Mouse (Mus musculus) forebrain, embryonic 14.5 days (tissue): ENCODE results near the gene Nek5. TPM values are rescaled to one million over a fixed set of nuclear protein-coding genes. Genes with fewer than 3 reads are reported as not detected.
A peak's percentile ranks its signal among the peaks of the same experiment; 100 is the strongest.

Experiments
- ATAC-seq: fragments of 200-750 bp; cut with Nextera tagmentation; 2 replicates; pipeline ENCODE4 v1.8.0; 2017; ENCODE audit warnings: mild to moderate bottlenecking, moderate library complexity
- DNase-seq: peaks from one replicate; pipeline ENCODE4 v3.0.0-alpha.2; 2015; ENCODE audit warnings: low spot score
- H3K27ac ChIP-seq: fragments of 300-500 bp; sonication (generic); 2 replicates; pipeline ENCODE4 v1.5.1; 2014; ENCODE audit warnings: low read depth, mild to moderate bottlenecking, control low read depth, low read length, moderate library complexity
- H3K27me3 ChIP-seq: fragments of 300-500 bp; sonication (generic); replicated peaks from 2 replicates; pipeline ENCODE4 v1.6.1; 2014; ENCODE audit warnings: low read length, control low read depth, mixed read lengths; ENCODE audit not compliant: control insufficient read depth, insufficient read depth
- H3K36me3 ChIP-seq: fragments of 300-500 bp; sonication (generic); 2 replicates; pipeline ENCODE4 v1.6.1; 2014; ENCODE audit warnings: low read length, control low read depth; ENCODE audit not compliant: control insufficient read depth, insufficient read depth
- H3K4me1 ChIP-seq: fragments of 300-500 bp; sonication (generic); 2 replicates; pipeline ENCODE4 v1.6.1; 2014; ENCODE audit warnings: antibody characterized with exemption, low read length, control low read depth; ENCODE audit not compliant: control insufficient read depth, insufficient read depth
- H3K4me2 ChIP-seq: fragments of 300-500 bp; sonication (generic); 2 replicates; pipeline ENCODE4 v1.6.1; 2014; ENCODE audit warnings: mild to moderate bottlenecking, control low read depth, low read length
- H3K4me3 ChIP-seq: fragments of 300-500 bp; sonication (generic); 2 replicates; pipeline ENCODE4 v1.5.1; 2014; ENCODE audit warnings: low read depth, low read length, control low read depth
- H3K9ac ChIP-seq: fragments of 300-500 bp; sonication (generic); 2 replicates; pipeline ENCODE4 v1.6.1; 2014; ENCODE audit warnings: mild to moderate bottlenecking, low read length, control low read depth, moderate library complexity
- H3K9me3 ChIP-seq: fragments of 300-500 bp; sonication (generic); replicated peaks from 2 replicates; pipeline ENCODE4 v1.6.1; 2016; ENCODE audit warnings: low read length, control low read depth, mixed read lengths; ENCODE audit not compliant: control insufficient read depth
- WGBS: fragments of 180-500 bp; shearing (Covaris S2); extraction: QIAGEN DNeasy Blood & Tissue Kit; methylation state at CpG from one replicate; pipeline ENCODE4 v1.1.7; 2014; 5-methylcytosine and 5-hydroxymethylcytosine counted together
- polyA plus RNA-seq: library from polyadenylated mRNA; unstranded; fragments of >200 nt; fragmentation: Nextera tagmentation; extraction: Ambion mirVana; gene quantifications from 2 replicates; pipeline ENCODE4 v1.2.1, GENCODE M21; 2014

The Nek5 gene
- polyA plus RNA-seq, 1 experiment from 2014 or later = 0.65 TPM

DNA sequence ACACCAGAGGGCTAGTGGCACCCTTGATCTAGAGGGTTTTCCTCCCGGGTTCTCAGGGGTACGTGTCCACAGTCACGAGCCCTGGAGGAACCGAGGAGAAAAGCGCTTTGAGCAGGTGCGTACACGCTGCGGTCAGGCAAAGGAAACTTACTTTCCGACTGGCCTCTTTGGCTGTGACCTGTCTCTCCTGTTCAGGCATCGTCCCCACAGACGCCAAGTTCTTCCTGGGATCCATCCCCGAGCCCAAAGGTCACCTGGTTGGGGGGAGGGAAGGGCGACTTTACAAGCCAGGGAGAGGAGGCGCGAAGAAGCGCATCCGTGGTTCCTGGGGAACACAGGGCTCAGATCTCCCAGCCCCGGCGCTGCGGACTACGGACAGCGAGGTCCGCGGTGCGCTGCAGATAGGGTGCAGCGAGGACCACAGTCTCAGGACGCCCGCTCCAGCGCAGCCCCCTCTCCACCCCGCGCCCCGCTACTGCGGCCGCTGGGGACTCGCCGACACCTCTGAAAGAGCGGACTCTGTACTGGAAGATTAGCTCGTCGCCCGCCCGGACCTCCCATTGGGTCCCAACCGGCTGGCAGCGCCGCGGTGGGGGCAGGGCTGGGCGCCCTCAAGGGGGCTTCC, 64.9 kb downstream of the Nek5 start, which contains the start of gene Atp7b:
TSS of gene Atp7b (minus strand) at position 485 of the 625 bp plus-strand sequence.
- H3K4me3 ChIP-seq = peak within 1 kb of the TSS; percentile 58
- peak within 1 kb of the TSS; percentile 93 for H3K4me2 ChIP-seq
- DNase-seq = peak; percentile 31

DNA sequence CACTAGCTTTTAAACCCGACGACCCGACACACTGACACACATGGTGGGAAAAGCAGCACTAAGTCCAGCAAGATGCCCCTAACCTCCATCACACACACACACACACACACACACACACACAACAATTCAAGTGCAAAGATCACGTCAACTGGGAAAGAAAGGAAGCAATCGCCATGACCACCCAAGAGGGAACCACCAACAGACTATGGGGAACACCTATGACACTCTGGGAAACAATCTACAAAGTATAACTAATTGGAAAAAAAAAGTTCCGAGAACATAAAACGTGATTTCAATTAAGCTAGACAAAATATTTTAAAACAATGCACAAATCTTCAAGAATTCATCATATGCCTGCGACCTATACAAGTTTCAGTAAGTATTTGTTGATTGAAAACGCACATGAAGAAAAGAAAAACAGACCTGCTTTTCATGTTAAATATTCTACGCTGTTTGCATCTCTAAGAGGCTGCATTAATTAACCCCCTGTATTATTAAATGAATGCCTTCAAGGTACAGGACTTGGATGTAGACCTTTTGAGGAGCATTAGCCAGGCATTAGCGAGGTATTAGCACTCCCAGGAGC, 65.6 kb downstream of the Nek5 start:
- Histone ChIP-seq H3K9me3 (no peaks in the 10 kb centered on the region), H3K36me3 (peaks cover 5% of the 10 kb centered on the region), H3K4me1 (peaks cover 8% of the 10 kb centered on the region; the same call in 1 of the 2 replicates), H3K9ac (peak overlapping the region; percentile 73; the same call in 1 of the 2 replicates), H3K4me3 (peak overlapping the region; percentile 58), H3K4me2 (peak overlapping the region; percentile 93), H3K27ac (no peak overlapping the region), H3K27me3 (0 out of 2 replicates have a peak, but pooled peaks cover 2% of the 10 kb centered on the region)
- DNase-seq = no peak
- no peak for ATAC-seq
- 29% methylated on average over 11 of the region's 11 CpGs for WGBS

More for the DNA sequence above, 64.9 kb downstream of the Nek5 start, which contains the start of gene Atp7b:
- Histone ChIP-seq H3K4me1 (peaks cover 8% of the 10 kb centered on the region; the same call in 1 of the 2 replicates), H3K27ac (no peak within 1 kb of the TSS), H3K27me3 (0 out of 2 replicates have a peak, but pooled peaks cover 2% of the 10 kb centered on the region), H3K9me3 (no peaks in the 10 kb centered on the region), H3K36me3 (peaks cover 10% of the 10 kb centered on the region), H3K9ac (peak within 1 kb of the TSS; percentile 73)
- ATAC-seq = peak; percentile 91
- under 1% methylated on average over 46 of the region's 46 CpGs for WGBS

DNA sequence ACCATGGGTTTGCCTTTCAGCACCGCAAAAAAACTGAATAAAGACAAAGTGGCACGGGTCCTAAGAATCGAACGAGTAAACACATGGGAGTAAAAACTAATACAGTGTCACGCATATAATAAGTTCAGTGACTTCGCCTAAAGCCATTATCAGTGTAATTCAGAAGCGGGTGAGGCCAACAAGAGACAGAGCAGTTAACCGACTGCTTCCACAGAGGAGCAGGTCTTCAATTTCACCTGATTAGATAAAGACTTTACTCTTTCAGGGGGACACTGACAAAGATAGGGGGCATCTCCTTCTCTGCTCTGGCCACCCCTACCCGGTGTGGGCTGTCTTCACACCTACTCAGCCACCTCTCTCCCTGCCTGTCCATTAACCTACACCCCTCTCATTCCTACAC, 66.5 kb downstream of the Nek5 start:
- Histone ChIP-seq H3K4me1 (peaks cover 8% of the 10 kb centered on the region; the same call in 1 of the 2 replicates), H3K27ac (no peak overlapping the region), H3K4me3 (no peak overlapping the region), H3K4me2 (no peak overlapping the region), H3K27me3 (0 out of 2 replicates have a peak, but pooled peaks cover 2% of the 10 kb centered on the region), H3K36me3 (no peaks in the 10 kb centered on the region), H3K9ac (no peak overlapping the region), H3K9me3 (no peaks in the 10 kb centered on the region)
- ATAC-seq = no peak
- WGBS = 74% methylated on average over 9 of the region's 9 CpGs
- no peak for DNase-seq

DNA sequence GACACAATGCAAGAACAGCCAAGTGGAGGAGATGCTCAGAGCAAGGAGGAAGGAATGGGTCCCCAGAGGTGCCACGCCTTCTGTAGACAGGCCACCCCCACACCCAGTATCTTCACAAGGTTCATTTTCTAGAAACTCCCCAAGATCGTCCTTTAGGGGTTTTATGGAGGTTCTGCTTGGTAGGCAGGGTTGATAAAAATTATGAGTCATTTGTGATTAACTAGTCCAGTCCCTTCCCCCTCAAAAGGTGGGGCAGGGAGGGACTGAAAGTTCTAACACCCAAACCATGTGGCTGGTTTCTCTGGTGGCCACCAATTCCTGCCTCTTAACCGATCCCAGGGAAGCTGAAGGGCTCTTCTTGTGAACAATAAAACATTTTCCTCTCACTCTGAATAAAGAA, 68.0 kb downstream of the Nek5 start:
- WGBS = 73% methylated on average over 3 of the region's 3 CpGs
- Histone ChIP-seq H3K27ac (no peak overlapping the region), H3K4me3 (no peak overlapping the region), H3K9ac (no peak overlapping the region), H3K4me1 (peaks cover 8% of the 10 kb centered on the region; the same call in 1 of the 2 replicates), H3K27me3 (0 out of 2 replicates have a peak, but pooled peaks cover 2% of the 10 kb centered on the region), H3K9me3 (no peaks in the 10 kb centered on the region), H3K36me3 (no peaks in the 10 kb centered on the region), H3K4me2 (no peak overlapping the region)
- DNase-seq = no peak
- no peak for ATAC-seq

DNA sequence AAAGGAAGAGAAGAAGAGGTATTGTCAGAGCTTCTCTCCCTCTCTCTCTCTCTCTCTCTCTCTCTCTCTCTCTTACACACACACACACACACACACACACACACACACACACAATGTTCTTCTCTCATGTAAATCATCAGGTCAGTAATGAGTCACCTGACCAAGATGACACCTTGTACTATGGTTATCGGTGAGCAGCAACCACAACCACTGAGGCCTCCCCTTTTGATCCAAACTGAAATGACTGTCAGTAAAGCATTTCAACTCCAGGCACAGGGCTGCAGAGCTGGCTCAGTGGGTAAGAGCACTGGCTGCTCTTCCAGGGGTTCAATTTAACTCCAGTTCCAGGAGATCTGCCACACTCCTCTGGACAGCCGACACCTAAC, 69.4 kb downstream of the Nek5 start:
- Histone ChIP-seq H3K9me3 (no peaks in the 10 kb centered on the region), H3K27ac (no peak overlapping the region), H3K9ac (no peak overlapping the region), H3K4me2 (no peak overlapping the region), H3K4me1 (0 out of 2 replicates have a peak, but pooled peaks cover 4% of the 10 kb centered on the region), H3K27me3 (0 out of 2 replicates have a peak, but pooled peaks cover 2% of the 10 kb centered on the region), H3K36me3 (no peaks in the 10 kb centered on the region), H3K4me3 (no peak overlapping the region)
- DNase-seq = no peak
- ATAC-seq = no peak
- WGBS = 94% methylated on average over 2 of the region's 2 CpGs

DNA sequence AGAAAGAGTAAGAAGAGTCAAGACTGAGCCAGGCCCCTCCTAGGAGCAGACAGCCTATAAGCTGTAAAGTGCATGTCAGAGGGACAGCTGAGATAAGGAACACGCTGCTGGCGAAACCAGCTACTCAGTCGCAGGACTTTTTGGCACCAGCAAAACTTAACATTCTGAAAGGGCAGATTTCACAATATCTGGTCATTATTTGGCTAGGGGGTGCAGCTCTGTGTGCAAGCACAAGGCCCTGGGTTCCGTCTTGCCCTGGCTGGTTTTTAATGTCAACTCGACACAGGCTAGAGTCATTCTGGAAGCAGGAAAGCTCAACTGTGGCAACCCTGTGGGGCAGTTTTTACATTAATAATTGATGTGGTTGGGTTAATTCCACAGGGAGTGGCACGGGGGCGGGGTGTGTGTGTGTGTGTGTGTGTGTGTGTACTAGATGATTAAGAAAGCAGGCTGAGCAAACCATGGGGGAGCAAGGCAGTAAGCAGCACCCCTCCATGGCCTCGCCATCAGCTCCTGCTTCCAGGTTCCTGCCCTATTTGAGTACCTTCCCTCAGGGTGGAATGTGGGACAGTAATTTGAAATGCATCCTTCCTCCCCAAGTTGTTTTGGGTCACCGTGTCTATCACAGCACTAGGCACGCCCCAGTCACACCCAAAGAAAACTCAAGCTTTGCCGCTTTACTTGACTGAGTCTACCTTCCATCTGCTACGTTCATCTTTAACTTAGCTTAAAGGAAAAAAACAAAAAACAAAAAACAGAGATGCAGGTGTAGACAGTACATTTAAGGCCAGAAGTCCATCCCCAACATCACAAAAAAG, 70.0 kb downstream of the Nek5 start:
- no peak overlapping the region for H3K27ac ChIP-seq
- ATAC-seq = no peak
- WGBS = 89% methylated on average over 12 of the region's 12 CpGs

DNA sequence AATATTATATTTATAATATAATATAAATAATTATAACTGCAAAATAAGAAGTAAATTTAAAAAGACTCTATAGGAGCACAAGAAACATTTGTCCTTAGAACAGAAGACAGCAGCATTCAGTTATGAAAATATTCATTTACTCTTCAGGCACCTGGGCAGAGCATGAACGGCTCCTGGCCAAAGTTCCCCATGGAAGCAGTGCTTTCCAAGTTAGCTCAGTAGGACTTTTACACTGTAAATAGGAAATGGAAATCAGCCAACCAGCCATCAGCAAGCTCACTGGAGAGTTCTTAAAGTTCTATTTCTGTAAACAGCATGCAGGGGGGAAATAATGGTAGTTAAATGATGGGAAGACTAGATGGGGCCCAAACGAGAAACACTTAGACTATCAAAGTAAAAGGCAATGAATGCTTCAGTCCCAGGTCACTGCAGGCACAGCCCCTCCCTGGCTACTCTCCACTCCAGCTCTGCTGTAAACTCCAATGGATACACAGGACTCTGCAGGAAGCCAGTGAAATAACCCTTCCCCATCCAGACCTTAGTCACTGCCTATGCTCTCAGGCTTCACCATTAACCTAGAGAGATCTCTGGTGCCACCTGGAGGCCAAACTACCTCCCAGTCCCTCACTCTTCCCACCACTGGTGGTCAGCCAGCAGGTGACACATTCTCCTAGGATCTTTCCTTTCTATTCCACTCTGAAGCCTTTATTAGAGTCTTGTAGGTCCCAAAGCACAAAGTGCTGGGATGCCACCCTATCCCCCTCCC, 77.0 kb downstream of the Nek5 start:
- 71% methylated on average over 2 of the region's 2 CpGs for WGBS
- no peaks in the 10 kb centered on the region for H3K9me3 ChIP-seq
- no peaks in the 10 kb centered on the region for H3K4me1 ChIP-seq
- H3K4me2 ChIP-seq = no peak overlapping the region
- peak; percentile 40 for DNase-seq
- H3K36me3 ChIP-seq = no peaks in the 10 kb centered on the region
- ATAC-seq = peak; percentile 18; the same call in 1 of the 2 replicates
- H3K27me3 ChIP-seq = no peaks in the 10 kb centered on the region
- no peak overlapping the region for H3K27ac ChIP-seq
- no peak overlapping the region for H3K9ac ChIP-seq
- no peak overlapping the region for H3K4me3 ChIP-seq

More for the DNA sequence above, 70.0 kb downstream of the Nek5 start:
- 0 out of 2 replicates have a peak, but pooled peaks cover 2% of the 10 kb centered on the region for H3K27me3 ChIP-seq
- no peak overlapping the region for H3K4me2 ChIP-seq
- H3K4me1 ChIP-seq = 0 out of 2 replicates have a peak, but pooled peaks cover 4% of the 10 kb centered on the region
- no peaks in the 10 kb centered on the region for H3K36me3 ChIP-seq
- no peak overlapping the region for H3K4me3 ChIP-seq
- no peak for DNase-seq
- no peaks in the 10 kb centered on the region for H3K9me3 ChIP-seq
- no peak overlapping the region for H3K9ac ChIP-seq

DNA sequence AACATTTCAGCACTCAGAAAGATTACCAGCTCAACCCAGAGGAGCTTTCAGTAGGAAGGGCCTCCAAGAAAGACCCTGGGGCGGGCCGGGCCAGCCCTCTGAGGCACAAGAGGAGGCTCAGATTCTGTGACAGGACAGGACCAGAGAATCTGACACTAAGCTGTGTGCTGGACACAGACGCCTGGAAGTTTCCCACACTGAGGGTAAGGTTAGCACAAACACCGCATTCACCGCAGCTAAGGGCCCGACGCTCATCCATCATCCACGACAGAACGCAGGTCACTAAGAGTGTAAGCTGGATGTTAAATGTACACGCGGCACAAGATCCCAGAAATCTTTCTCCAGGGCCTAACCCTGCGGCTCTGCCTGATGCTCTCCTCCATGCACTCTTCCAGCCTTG, 81.1 kb downstream of the Nek5 start:
- DNase-seq (no peak), ATAC-seq (no peak)
- H3K4me3 ChIP-seq = no peak overlapping the region
- no peaks in the 10 kb centered on the region for H3K36me3 ChIP-seq
- H3K27ac ChIP-seq = no peak overlapping the region
- H3K27me3 ChIP-seq = no peaks in the 10 kb centered on the region
- no peaks in the 10 kb centered on the region for H3K9me3 ChIP-seq
- WGBS = 70% methylated on average over 12 of the region's 12 CpGs
- H3K4me2 ChIP-seq = no peak overlapping the region
- H3K9ac ChIP-seq = no peak overlapping the region
- no peaks in the 10 kb centered on the region for H3K4me1 ChIP-seq
